Mouse (Mus musculus): ENCODE data around the gene Chpt1. TPM values are rescaled to one million over a fixed set of nuclear protein-coding genes. Genes with fewer than 3 reads are reported as not detected.

The Chpt1 gene
- polyA plus RNA-seq, 1 experiment from 2014 or later = 26.5 TPM

- Histone ChIP-seq H3K4me1 (ENCODE audit: control insufficient read depth, insufficient read depth, low read length) (no peaks in the 10 kb centered on the region), H3K27ac (replicated peaks; ENCODE audit: low read depth, low read length) (no peak overlapping the region), H3K27me3 (ENCODE audit: control insufficient read depth, insufficient read depth, low read length) (no peaks in the 10 kb centered on the region), H3K9me3 (ENCODE audit: control insufficient read depth, low read length) (no peaks in the 10 kb centered on the region), H3K36me3 (ENCODE audit: control insufficient read depth, insufficient read depth, low read length) (no peaks in the 10 kb centered on the region), H3K4me3 (ENCODE audit: low read depth, low read length) (no peak overlapping the region), H3K4me2 (ENCODE audit: low read depth, severe bottlenecking) (no peak overlapping the region), H3K9ac (ENCODE audit: low read length) (no peak overlapping the region)
- DNase-seq (ENCODE audit: low spot score) (no peak), ATAC-seq (ENCODE audit: insufficient number of reproducible peaks, low FRiP score, low TSS enrichment, low read depth) (no peak)
- WGBS = 74% methylated on average over 7 of the region's 7 CpGs
Observed at GRCm38 (mm10) chr10:88405812-88406211, 98.1 kb downstream of the Chpt1 start.

- no peaks in the 10 kb centered on the region for H3K36me3 ChIP-seq (ENCODE audit: control insufficient read depth, insufficient read depth, low read length)
- 60% methylated on average over 6 of the region's 6 CpGs for WGBS
- DNase-seq (ENCODE audit: low spot score) (no peak), ATAC-seq (ENCODE audit: insufficient number of reproducible peaks, low FRiP score, low TSS enrichment, low read depth) (no peak)
- H3K4me3 ChIP-seq (ENCODE audit: low read depth, low read length) = no peak overlapping the region
- H3K27ac ChIP-seq (replicated peaks; ENCODE audit: low read depth, low read length) = no peak overlapping the region
- H3K27me3 ChIP-seq (ENCODE audit: control insufficient read depth, insufficient read depth, low read length) = no peaks in the 10 kb centered on the region
- no peaks in the 10 kb centered on the region for H3K9me3 ChIP-seq (ENCODE audit: control insufficient read depth, low read length)
- H3K4me1 ChIP-seq (ENCODE audit: control insufficient read depth, insufficient read depth, low read length) = no peaks in the 10 kb centered on the region
- no peak overlapping the region for H3K4me2 ChIP-seq (ENCODE audit: low read depth, severe bottlenecking)
- H3K9ac ChIP-seq (ENCODE audit: low read length) = no peak overlapping the region
Observed at GRCm38 (mm10) chr10:88404220-88404619, 99.7 kb downstream of the Chpt1 start.

GRCm38 (mm10) chr10:88403021-88403420 lies 100.9 kb downstream of the Chpt1 start:
- DNase-seq (ENCODE audit: low spot score) (no peak), ATAC-seq (ENCODE audit: insufficient number of reproducible peaks, low FRiP score, low TSS enrichment, low read depth) (no peak)
- no peak overlapping the region for H3K4me2 ChIP-seq (ENCODE audit: low read depth, severe bottlenecking)

More at GRCm38 (mm10) chr10:88403021-88403420, 100.9 kb downstream of the Chpt1 start:
- H3K4me3 ChIP-seq (ENCODE audit: low read depth, low read length) = no peak overlapping the region
- no peaks in the 10 kb centered on the region for H3K36me3 ChIP-seq (ENCODE audit: control insufficient read depth, insufficient read depth, low read length)
- H3K9ac ChIP-seq (ENCODE audit: low read length) = no peak overlapping the region
- H3K4me1 ChIP-seq (ENCODE audit: control insufficient read depth, insufficient read depth, low read length) = no peaks in the 10 kb centered on the region
- H3K27ac ChIP-seq (replicated peaks; ENCODE audit: low read depth, low read length) = no peak overlapping the region
- WGBS = 95% methylated on average over 4 of the region's 4 CpGs
- H3K27me3 ChIP-seq (ENCODE audit: control insufficient read depth, insufficient read depth, low read length) = no peaks in the 10 kb centered on the region
- H3K9me3 ChIP-seq (ENCODE audit: control insufficient read depth, low read length) = no peaks in the 10 kb centered on the region

Other genes starting within 250 kb of the Chpt1 start
- 0.41 and 0.48 TPM in 2 replicates for gene Dram1, start 125.0 kb downstream of the Chpt1 start, polyA plus RNA-seq (2014; fragmentation: Nextera tagmentation; extraction: Ambion mirVana)
- 7.4 and 7.5 TPM in 2 replicates for gene Gnptab, start 124.9 kb downstream of the Chpt1 start, polyA plus RNA-seq (2014; fragmentation: Nextera tagmentation; extraction: Ambion mirVana)
- gene Sycp3, start 44.5 kb downstream of the Chpt1 start, polyA plus RNA-seq (2014; fragmentation: Nextera tagmentation; extraction: Ambion mirVana) = not detected in 2 replicates
- 8.4 and 8.6 TPM in 2 replicates for gene Mybpc1, start 101.1 kb upstream of the Chpt1 start, polyA plus RNA-seq (2014; fragmentation: Nextera tagmentation; extraction: Ambion mirVana)
- not detected in 2 replicates for gene Spic, start 180.9 kb upstream of the Chpt1 start, polyA plus RNA-seq (2014; fragmentation: Nextera tagmentation; extraction: Ambion mirVana)
- gene Arl1, start 226.8 kb upstream of the Chpt1 start, polyA plus RNA-seq (2014; fragmentation: Nextera tagmentation; extraction: Ambion mirVana) = 177 and 184 TPM in 2 replicates